ENCODE assay signal across 8 mouse cellular contexts in the genomic region with DNA sequence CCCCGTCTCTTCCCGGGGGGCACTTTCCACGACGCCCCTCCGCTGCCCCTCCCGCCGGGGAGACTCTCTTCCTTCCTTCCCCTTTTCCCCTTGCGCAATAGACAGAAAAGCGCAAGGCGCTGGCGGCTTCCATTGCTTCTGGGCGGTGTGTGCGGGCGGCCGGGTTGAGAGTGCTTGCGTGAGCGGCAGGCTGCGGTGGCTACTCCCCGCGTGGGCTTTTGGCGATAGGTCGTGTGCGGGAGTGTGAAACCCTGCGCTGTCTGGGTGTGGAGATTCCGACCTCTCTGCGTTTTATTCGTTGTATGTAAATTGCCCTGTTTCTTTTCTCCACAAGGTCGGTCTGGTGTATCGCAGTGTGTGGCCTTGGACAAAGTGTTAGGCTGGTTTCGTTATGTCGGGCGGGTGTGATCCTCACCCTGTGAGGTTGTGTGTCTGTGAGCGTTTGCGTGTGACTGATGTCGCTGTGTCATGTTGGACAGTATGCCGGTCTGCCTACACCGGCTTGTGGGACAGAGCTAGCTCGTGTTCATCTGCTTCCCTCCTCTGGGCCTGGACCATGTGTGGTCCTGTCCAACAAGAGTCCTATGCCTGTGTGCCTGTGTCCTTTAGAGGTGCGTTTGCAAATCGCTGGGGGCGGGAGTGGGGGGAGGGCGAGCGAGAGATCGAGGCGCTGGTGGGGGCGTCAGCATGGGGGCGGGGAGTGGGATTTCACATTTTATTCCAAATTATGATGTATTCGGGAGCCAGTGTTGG. TPM values are rescaled to one million over a fixed set of nuclear protein-coding genes. Genes with fewer than 3 reads are reported as not detected.
A peak's percentile ranks its signal among the peaks of the same experiment; 100 is the strongest.
DNase-seq lines count a peak whose midpoint lies in the region; ATAC-seq and TF ChIP-seq lines count a peak whose summit lies in the region.

No protein-coding gene starts in this region.

- ATAC-seq in forebrain, embryonic 14.5 days: peak; percentile 49

- no peak for TF ChIP-seq CTCF in brain, embryonic 14.5 days (IDR thresholded peaks at IDR 0.05; ENCODE audit: borderline replicate concordance, extremely low read depth, insufficient read depth, insufficient read length)

- H3K4me3 ChIP-seq in forebrain, embryonic 14.5 days (ENCODE audit: low read depth, low read length): peak overlapping the region; percentile 22

- peak overlapping the region; percentile 17; the same call in 1 of the 2 replicates for H3K9ac ChIP-seq in forebrain, embryonic 14.5 days (ENCODE audit: low read length)

- H3K9me3 ChIP-seq in forebrain, embryonic 14.5 days (replicated peaks; ENCODE audit: control insufficient read depth, low read length): no peaks in the 10 kb centered on the region

- H3K27me3 ChIP-seq in forebrain, embryonic 14.5 days (replicated peaks; ENCODE audit: control insufficient read depth, insufficient read depth, low read length): peaks cover 86% of the 10 kb centered on the region

- H3K4me2 ChIP-seq in forebrain, embryonic 14.5 days (ENCODE audit: low read length): peak overlapping the region; percentile 43

- TF ChIP-seq POLR2A in brain, embryonic 14.5 days (IDR thresholded peaks at IDR 0.05; ENCODE audit: borderline replicate concordance, extremely low read depth, insufficient read depth, insufficient read length, poor library complexity, severe bottlenecking): 0 out of 2 replicates have a peak, but pooled peaks have one; percentile 5

- H3K27ac ChIP-seq in forebrain, embryonic 14.5 days (ENCODE audit: low read depth, low read length): peak overlapping the region; percentile 33; the same call in 1 of the 2 replicates

- no peaks in the 10 kb centered on the region for H3K36me3 ChIP-seq in forebrain, embryonic 14.5 days (ENCODE audit: control insufficient read depth, insufficient read depth, low read length)

- under 1% methylated on average over 47 of the region's 48 CpGs for WGBS in forebrain, embryonic 14.5 days

- peaks cover 7% of the 10 kb centered on the region for H3K4me1 ChIP-seq in forebrain, embryonic 14.5 days (ENCODE audit: control insufficient read depth, insufficient read depth, low read length)

- peak; percentile 52 for DNase-seq in gastrocnemius, adult 18-20 months (ENCODE audit: low spot score)
- no peak for DNase-seq in gastrocnemius, adult 8-10 months (ENCODE audit: low spot score in 2 of 2)
- peak; percentile 79 for DNase-seq in brain, embryonic 14.5 days (ENCODE audit: low read depth)
- DNase-seq in forebrain, embryonic 14.5 days (ENCODE audit: low spot score): peak; percentile 50
- peak; percentile 48 for DNase-seq in heart, postnatal 4 days
- DNase-seq in layer of hippocampus, adult 9-11 months: peak; percentile 44
- peak; percentile 73 for DNase-seq in lung, postnatal 36 days
- DNase-seq in right cerebral cortex, postnatal 4 days: peak; percentile 55

RNA-seq across cellular contexts. Expression of gene Tal1, which starts 0.9 kb away (rescaled TPM):
- 1 to 10 TPM in 1 of 2 experiments, under 1 TPM in 1; 0.93 to 1.0 TPM for total RNA-seq in gastrocnemius, adult 18-20 months (2021)
- total RNA-seq in gastrocnemius, adult 8-10 months (2022): under 1 TPM; 0.56 to 0.76 (median 0.60) TPM
- polyA plus RNA-seq in brain, embryonic 14.5 days (2012; rRNA removed): 20.7 and 29.7 TPM in 2 replicates
- 1.0 and 1.1 TPM in 2 replicates for polyA plus RNA-seq in forebrain, embryonic 14.5 days (2014; fragmentation: Nextera tagmentation; extraction: Ambion mirVana)
- 1 to 10 TPM; 5.5 to 7.0 TPM for total RNA-seq in heart, postnatal 4 days (2021)

RNA-seq across cellular contexts. Expression of gene Pdzk1ip1, which starts 31.4 kb away (rescaled TPM):
- not detected for total RNA-seq in gastrocnemius, adult 18-20 months (2021)
- total RNA-seq in gastrocnemius, adult 8-10 months (2022): not detected
- polyA plus RNA-seq in brain, embryonic 14.5 days (2012; rRNA removed): 3.4 and 3.9 TPM in 2 replicates
- polyA plus RNA-seq in forebrain, embryonic 14.5 days (2014; fragmentation: Nextera tagmentation; extraction: Ambion mirVana): 0.65 and 0.70 TPM in 2 replicates
- under 1 TPM; 0.72 to 0.93 TPM for total RNA-seq in heart, postnatal 4 days (2021)

RNA-seq across cellular contexts. Expression of gene Stil, which starts 57.1 kb away (rescaled TPM):
- total RNA-seq in gastrocnemius, adult 18-20 months (2021): not detected
- under 1 TPM in 2 of 4 experiments, not detected in 2; 0.10 to 0.18 TPM for total RNA-seq in gastrocnemius, adult 8-10 months (2022)
- polyA plus RNA-seq in brain, embryonic 14.5 days (2012; rRNA removed): 6.4 and 9.9 TPM in 2 replicates
- polyA plus RNA-seq in forebrain, embryonic 14.5 days (2014; fragmentation: Nextera tagmentation; extraction: Ambion mirVana): 8.2 and 8.8 TPM in 2 replicates
- 10 to 100 TPM; 10.4 to 12.6 TPM for total RNA-seq in heart, postnatal 4 days (2021)

Comparison
In these comparisons a context has a peak if more than half of its experiments do, and no peak if none do; other contexts are left out.
1. DNase-seq: peak in gastrocnemius, adult 18-20 months (single experiment), brain, embryonic 14.5 days (single experiment), forebrain, embryonic 14.5 days (single experiment), heart, postnatal 4 days (single experiment), layer of hippocampus, adult 9-11 months (single experiment), lung, postnatal 36 days (single experiment) and right cerebral cortex, postnatal 4 days (single experiment); none in gastrocnemius, adult 8-10 months (0 of 2).
2. RNA of gene Stil, which starts 57.1 kb away (total RNA-seq): 10.4 to 12.6 TPM in heart, postnatal 4 days; 0.10 to 0.18 TPM in gastrocnemius, adult 8-10 months and not detected in gastrocnemius, adult 18-20 months; every median in the first group is over 4 times any median in the second.